Mouse (Mus musculus) cerebellum, adult (tissue): Measurements from ENCODE around the gene Pon3.

ENCODE experiments used
- ATAC-seq: cut with Nextera tagmentation; 2 replicates; pipeline ENCODE4 v1.9.2; 2017; ENCODE audit warnings: mild to moderate bottlenecking, moderate library complexity, mixed read lengths; ENCODE audit not compliant: insufficient number of reproducible peaks, low FRiP score, low TSS enrichment

Pon3 gene

GRCm38 (mm10) chr6:5188036-5188435, 68.0 kb downstream of the Pon3 start:
- no peak for ATAC-seq

GRCm38 (mm10) chr6:5187586-5187985, 68.5 kb downstream of the Pon3 start:
- ATAC-seq, result no peak

DNA sequence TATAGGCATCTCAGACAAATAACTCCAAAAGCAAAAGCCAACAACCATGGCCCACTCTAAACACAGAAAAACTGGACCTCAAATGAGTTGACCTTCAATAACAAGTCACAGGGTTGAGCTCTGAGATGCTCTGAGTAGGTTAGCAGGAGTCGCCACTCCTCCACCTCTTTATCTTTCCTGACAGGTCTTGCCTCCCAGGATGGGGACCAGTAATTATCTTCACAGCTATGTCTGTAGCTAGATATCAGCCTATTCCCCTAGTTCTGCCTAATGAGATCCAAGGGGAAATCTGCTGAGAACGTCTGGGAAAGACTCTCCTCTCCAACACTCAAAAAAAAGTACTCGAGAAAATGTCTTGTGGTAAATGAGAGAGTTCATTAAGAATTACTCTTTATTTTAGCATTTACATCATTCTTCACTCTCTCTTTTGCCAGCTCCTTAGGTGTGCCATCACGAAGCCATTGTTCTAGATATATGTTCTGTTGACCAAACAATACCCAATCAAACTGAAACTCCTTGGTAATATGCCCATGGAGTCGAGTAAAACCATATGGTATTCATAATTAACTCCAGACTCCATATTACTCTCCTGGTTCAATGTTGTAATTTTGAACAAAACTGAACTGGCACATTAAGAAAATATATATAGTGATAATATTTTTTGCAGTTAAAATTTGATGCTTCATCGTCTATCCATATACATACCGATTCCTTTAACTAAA, 69.7 kb downstream of the Pon3 start:
- no peak for ATAC-seq

- no peak for ATAC-seq
Observed at GRCm38 (mm10) chr6:5180645-5181044, 75.4 kb downstream of the Pon3 start.

GRCm38 (mm10) chr6:5179189-5179588, 76.9 kb downstream of the Pon3 start:
- ATAC-seq, result no peak

DNA sequence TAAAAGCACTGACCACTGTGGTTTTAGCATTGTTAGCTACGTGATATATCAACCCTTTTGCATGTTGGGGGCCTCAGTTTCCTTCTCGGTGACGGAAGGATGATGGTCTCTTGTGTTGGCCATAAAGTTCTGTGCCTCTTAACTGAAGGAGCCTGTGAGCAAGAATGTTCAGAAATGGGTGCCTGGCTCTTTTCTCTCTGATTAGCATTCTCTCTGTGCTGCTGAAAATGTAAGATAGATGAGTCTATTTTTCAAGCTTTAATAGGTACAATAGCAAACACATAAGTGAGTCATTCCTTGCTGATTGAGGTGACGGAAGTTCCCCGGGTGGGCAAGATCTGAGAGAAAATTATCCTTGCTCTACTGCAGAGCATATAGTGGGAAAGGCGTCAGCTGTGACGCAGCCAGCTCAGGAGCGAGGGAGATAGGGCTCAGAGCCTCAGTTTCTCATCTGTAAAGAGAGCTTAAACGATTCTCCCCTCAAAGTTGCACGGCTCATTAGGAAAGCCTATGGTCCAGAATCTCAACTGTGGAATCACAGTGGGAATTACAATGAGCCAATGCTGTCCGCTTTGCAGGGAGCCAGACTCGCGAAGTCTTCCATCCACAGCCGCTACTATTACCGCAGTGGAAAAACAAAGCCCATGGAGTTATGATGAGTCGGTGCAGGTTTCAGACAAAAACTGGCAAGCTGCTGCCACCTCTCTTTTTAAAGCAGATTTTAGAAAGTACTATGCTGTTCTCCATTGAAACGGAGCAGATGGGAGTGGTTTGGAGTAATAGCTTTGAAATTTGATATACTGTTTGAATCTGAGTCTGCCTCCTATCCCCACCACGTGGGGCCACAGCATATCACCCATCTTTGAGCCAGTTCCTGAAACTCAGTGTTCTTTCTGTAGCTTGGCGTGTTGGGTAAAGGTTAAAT, 77.9 kb downstream of the Pon3 start:
- ATAC-seq, result no peak

DNA sequence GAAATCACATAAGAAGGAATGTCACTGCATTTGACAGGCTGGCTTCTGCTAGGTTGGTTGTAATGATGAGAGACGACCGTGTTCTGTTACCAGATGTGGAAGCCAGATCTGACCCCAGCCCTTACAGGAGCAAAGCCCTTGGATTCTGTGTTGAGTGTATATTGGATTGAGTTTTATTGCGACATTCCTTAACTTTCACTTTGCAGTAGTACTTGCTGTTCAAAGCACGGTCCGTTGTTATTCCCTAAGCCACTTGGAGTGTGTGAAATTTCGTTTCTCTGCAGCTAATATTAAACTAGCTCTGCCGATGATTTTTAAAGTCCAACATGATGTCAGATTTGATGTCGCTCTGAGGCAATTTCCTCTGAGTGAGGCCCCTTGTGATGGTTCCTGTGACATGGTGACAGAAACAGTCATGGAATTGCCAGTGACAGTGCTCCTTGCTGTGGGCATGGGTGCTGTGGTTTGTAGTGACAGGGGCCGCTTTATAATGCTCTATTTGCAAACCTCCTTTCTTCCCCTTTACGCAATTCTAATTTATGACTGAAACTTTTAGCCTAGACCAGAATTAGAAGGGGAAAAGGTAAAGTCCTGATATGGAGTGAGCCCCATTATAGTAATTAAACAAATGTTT, 81.8 kb downstream of the Pon3 start:
- ATAC-seq, result no peak

GRCm38 (mm10) chr6:5172571-5172970, 83.5 kb downstream of the Pon3 start:
- no peak for ATAC-seq

DNA sequence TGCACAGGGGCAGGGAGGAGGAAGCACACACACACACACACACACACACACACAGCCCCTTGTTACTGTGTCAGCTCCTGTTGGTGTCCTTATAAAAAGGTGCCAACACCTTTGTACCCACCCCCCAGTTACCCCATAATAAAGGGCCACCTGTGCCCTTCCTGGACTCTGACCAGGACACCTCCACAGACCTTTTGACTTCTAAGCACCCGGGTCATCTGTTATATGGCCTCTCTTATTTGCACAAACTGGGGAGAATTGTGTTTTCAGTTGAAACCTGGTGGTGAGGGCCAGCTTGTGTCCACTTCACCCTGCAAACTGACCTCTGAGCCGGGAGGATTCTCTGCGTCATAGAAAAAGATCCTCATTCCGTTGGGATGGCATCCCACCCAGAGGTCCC, 84.7 kb downstream of the Pon3 start:
- no peak for ATAC-seq
